Mouse (Mus musculus): Measurements from ENCODE around the gene Cox17. TPM values are rescaled to one million over a fixed set of nuclear protein-coding genes. Genes with fewer than 3 reads are reported as not detected.

Gene Cox17
- total RNA-seq, 2 experiments from 2014 or later: 116 to 123 TPM

DNA sequence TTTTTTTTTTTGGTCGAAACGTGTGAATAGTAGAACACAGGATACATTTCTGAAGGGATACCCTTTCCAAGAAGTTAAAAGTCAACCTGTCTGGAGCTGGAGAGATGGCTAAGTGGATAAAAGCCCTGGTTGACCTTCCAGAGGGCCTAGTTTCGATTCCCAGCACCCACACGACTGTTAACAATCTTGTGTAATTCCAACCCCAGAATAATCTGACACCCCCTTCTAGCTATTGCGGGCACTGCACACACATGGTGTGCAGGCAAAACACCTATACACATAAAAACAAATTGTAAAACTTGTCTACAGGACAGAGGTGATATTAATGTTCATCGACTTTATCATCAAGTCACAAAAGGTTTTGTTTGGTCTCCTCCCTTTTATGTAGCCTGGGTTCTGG, 797 bp downstream of the Cox17 start:
- intact Hi-C loops (cut with DNase I): loop anchor here (2.0 to 5.0 kb wide), 3 partner anchors 105 to 160 kb away; partner anchors contain the start of gene Adprh

DNA sequence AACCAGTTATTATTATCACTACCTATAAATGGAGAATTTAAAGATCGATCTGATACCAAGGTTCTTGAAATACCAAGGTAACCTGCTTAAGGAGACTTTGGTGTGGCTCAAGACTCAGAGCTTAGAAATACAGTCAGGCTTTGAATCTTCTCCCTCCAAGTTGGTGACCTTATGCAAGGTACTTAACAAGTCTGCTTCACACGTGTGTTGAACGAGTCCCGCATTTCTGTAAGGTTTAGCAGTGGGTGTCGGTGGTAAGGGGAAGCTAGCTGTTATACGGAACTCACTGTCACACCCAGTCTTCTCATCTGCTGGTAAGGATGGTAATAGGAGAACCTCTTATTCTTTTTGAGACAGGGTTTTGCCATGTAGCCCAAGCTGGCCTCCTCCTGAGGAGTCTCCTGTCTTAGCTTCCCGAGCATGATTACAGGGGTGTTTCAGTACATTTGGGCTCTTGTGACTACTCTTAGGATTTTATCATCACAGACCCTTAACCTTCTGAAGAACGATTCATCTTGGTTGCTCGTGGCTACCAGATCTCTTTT, 1.5 kb downstream of the Cox17 start:
- intact Hi-C loops (cut with DNase I): loop anchor here (5.0 kb wide), 2 partner anchors 134 to 159 kb away; no protein-coding TSS in a partner anchor

More for the DNA sequence above, 797 bp downstream of the Cox17 start:
- no peak for DNase-seq (ENCODE audit: low spot score in 2 of 2)

DNA sequence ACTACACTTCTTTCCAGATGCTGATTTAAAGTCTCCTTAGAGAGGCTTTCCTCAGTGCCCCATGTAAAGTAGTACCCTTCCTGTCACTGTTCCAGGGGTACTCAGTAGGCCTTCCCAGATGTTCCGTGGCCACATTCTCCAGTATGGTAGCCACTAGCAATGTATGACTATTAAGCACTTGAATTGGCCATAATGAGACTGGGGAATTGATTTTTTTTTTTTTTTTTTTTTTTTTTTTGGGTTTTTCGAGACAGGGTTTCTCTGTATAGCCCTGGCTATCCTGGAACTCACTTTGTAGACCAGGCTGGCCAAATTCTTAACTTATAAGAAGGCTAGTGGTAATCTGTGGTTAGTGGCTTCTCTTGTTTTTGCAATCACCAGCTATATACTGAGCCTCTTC, 3.1 kb downstream of the Cox17 start:
- intact Hi-C loops (cut with DNase I): loop anchor here (5.0 kb wide), 2 partner anchors 132 to 157 kb away; no protein-coding TSS in a partner anchor
- no peak for DNase-seq (ENCODE audit: low spot score in 2 of 2)

More for the DNA sequence above, 1.5 kb downstream of the Cox17 start:
- DNase-seq (ENCODE audit: low spot score in 2 of 2): no peak

DNA sequence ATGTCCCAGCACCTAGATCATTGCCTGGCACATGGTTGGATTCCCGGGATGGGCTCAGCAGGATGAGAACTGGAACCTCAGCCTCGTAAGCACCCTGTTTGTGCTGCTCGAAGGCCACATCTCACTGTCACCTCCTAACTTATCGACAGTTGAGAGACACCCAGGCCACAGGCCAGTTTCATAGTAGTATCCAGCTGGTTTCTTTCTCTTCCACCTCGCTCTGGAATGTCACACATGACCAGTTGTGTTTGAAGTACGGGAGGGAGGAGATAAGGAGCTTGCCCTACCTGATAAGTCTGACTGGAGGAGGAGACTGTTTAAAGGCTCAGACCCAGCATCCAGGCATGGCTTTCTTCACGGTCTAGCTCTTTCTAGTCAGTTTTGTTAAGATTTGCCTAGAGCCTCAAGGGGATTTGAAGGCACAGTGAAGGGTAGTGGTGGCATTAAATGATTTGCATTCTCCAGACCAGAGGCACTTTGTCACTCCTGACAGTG, 3.6 kb downstream of the Cox17 start:
- DNase-seq (ENCODE audit: low spot score in 2 of 2): no peak
- intact Hi-C loops (cut with DNase I): no loop called here

DNA sequence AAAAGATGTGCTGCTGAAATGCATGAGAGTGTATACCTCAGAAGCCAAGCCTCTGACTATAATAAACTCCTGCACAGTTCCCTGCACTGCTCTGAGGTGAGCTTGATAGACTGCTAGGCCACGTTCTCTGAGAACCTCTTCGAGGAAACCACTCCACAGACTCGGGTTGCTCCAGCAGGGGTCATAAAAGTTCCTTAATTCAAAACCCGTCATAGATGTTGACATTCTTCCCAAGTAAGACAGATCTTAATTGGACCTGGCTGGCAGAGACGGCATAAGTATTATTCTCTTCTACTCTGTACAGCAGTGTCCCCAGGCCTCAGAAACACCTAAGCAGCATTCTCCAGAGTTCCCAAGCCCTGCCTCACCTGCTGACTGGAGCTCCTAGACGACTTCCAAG, 4.1 kb downstream of the Cox17 start:
- intact Hi-C loops (cut with DNase I): no loop called here
- no peak for DNase-seq (ENCODE audit: low spot score in 2 of 2)

DNA sequence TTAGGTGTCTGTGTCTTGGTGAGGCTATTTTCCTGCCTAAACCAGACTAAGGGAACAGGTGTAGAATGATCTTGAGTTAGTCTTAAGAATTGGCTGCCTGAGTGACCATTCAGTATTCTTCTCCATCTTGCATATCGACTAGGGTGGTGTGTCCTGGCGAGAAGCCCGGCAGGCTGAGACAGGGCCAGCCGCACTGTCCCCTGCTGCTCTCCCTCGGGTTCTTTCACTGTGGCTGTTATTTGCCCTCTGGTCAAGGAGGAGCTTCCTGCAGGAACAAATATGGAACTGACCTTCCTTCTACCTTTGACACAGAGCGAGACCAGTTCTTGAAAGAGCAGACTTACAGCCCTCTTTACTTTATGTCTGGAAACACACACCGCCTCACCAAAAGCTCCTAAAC, 5.2 kb downstream of the Cox17 start:
- DNase-seq (ENCODE audit: low spot score in 2 of 2): no peak
- intact Hi-C loops (cut with DNase I): no loop called here

DNA sequence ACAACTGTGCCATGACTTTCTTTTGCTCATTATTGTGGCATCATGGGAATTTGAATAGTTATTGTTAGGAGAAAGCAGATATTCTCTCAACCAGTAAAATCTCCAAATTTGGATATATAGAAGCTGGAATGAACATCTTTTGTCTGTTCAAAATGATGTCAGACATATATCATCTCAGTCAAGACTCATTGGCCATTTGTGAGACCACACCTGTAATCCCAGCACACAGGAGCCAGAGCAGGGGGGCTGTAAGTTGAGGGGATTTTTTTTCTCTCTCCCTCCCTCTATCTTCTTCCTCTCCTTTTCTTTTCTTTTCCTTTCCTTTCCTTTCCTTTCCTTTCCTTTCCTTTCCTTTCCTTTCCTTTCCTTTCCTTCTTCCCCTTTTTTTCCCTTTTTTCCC, 6.1 kb downstream of the Cox17 start:
- DNase-seq (ENCODE audit: low spot score in 2 of 2): no peak
- intact Hi-C loops (cut with DNase I): no loop called here

DNA sequence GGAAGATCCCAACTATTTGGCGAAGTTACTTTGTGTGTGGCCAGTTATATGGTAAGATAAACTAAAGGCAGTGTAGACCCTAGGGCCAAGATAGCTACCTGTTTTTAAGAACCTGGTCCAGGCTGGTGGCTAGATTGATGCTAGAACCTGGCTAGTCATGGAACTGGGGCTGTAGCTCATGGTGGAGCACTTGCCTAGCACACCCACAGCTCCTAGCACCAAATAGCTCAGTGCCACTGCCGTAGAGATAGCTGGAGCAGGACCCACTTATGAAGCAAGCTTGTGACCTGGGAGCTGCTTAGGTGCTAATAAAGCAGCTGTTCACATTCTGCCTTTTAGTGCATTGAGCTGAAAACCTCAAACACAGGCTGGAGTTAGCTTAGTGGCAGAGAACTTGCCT, 6.9 kb downstream of the Cox17 start:
- no peak for DNase-seq (ENCODE audit: low spot score in 2 of 2)
- intact Hi-C loops (cut with DNase I): no loop called here

DNA sequence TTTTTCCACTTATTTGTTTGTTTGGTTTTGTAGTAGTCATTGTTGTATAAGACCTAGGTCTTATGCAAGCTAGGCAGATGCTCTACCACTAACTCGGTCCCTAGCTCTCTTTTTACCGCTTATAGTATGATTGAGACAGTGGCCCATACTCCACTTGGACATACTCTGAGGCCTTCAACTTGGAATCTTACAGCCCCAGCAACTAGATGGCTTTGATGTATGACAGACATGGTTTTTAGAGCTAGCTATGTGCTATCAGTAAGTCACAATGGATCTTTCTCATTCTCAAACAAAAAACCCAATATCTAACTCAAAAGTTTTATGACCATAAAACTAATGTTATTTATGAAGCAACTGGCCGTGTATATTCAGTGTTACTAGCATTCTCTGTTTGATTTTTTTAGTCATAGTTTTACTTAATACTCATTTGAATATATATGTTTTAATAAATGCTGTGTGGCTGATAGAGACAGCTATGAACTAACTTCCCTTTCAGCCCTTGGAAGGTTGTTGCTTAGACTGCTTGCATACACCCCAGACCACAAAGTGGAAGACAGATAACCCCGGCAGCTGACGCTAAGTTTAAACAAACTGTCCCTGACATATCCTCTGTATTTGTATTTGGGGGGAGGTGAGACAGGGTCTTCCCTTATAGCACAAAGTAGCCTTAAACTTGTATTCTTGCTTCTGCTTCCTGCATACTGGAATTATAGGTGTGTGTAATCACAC, 7.6 kb downstream of the Cox17 start:
- intact Hi-C loops (cut with DNase I): no loop called here
- DNase-seq (ENCODE audit: low spot score in 2 of 2): no peak

DNA sequence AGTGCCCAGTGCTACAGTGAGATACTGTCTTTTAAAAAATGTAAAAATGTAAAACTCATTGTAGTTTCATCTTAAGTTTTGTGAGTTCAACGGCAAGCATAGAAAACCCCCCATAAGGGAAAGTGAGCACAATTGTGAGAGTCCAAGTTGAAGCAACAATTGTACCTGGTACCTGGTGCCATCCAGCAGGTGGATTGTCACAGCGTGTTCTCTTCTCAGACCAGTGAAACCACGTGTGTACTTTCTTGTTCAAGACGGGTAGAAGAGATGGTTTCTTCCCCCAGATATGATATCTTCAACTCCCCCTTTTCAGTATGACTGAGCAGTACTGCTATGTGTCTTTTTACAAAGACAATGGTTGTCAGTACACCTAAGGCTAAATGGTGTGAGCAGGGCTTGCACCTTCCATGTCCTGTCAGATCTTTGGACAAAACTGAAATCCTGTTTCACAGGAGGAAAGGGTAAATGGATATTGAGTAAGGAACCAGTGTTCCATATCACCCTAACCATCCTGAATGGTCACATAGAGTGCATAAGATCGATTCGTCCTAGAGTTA, 11.5 kb downstream of the Cox17 start:
- intact Hi-C loops (cut with DNase I): no loop called here
- DNase-seq (ENCODE audit: low spot score in 2 of 2): no peak

DNA sequence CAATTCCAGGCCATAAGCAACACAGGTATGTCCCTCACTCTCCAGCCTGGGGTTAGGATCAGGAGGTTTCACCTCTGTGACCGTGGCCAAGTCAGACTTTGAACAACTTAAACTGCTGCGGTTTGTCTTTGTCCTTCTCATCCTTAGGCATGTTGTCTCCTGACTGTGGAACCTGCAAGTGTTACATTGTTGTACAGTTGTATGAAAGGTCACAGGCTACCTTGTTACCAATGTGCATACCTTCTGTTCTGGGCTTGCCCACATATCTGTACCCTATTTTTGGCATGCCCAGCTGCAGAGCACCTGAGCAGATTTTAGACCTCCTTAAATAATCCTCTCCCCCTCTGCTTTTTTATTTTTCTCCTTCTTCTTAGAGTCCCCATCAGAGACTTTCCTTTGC, 12.4 kb downstream of the Cox17 start:
- intact Hi-C loops (cut with DNase I): no loop called here
- no peak for DNase-seq (ENCODE audit: low spot score in 2 of 2)

DNA sequence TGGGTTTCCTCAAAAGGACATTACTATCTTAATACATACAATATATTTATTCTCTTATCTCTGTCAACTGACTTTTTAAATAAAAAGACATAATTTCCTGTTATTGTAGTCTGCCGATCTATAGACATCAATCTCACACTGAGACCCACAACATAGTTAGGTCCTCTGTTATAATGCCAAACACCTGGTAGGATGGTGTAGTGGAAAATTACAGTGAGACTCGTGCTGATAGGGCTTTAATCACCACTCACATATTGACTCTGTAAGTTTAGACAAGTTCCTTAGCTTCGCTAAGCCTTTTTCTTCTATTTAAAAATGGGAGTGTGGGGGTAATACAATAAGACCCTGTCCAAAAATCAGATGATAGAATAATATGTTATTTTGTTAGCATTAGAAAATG, 13.1 kb downstream of the Cox17 start:
- intact Hi-C loops (cut with DNase I): no loop called here
- no peak for DNase-seq (ENCODE audit: low spot score in 2 of 2)

DNA sequence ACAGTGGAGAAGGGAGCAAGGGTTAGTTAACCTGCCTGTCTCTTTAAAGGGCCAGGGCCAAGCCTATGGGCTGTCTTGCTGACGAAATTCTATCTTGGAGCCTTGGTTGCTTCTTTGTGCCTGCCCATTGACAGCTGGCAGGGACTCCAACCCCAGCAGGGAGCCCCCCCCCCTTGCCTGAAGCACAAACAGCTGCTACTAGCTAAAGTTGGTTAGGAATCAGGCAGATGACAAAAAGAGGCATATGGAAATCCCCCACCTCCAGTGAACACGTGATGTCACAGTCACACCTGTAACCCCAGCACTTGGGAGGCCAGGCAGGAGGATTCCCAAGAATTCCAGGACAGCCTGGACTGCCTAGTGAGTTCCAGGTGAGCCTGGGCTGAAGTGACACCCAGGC, 13.5 kb downstream of the Cox17 start:
- intact Hi-C loops (cut with DNase I): no loop called here
- no peak for DNase-seq (ENCODE audit: low spot score in 2 of 2)

DNA sequence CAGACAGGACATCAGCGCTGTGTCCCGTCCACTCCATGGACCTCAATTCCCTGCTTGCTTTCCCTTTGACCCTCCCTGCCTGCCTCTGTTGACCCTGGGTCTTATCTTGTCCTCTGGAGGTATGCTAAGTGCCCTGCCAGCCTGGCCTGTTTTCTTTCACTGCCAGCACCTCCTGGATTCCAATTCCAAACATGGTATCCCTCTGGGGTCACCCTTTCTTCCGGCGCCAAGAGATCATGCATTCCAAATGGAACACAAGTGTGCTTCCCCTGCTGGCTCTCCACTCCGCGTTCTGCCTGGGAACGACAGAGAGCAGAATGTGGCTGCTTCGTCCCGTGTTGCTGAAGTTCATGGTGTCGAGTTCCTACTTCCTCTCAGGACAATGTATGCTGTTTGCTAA, 15.1 kb downstream of the Cox17 start, which contains the start of gene Popdc2:
Popdc2 (plus strand) TSS at position 277 of the 400 bp plus-strand sequence.
- no peak for DNase-seq (ENCODE audit: low spot score in 2 of 2)
- intact Hi-C loops (cut with DNase I): no loop called here

DNA sequence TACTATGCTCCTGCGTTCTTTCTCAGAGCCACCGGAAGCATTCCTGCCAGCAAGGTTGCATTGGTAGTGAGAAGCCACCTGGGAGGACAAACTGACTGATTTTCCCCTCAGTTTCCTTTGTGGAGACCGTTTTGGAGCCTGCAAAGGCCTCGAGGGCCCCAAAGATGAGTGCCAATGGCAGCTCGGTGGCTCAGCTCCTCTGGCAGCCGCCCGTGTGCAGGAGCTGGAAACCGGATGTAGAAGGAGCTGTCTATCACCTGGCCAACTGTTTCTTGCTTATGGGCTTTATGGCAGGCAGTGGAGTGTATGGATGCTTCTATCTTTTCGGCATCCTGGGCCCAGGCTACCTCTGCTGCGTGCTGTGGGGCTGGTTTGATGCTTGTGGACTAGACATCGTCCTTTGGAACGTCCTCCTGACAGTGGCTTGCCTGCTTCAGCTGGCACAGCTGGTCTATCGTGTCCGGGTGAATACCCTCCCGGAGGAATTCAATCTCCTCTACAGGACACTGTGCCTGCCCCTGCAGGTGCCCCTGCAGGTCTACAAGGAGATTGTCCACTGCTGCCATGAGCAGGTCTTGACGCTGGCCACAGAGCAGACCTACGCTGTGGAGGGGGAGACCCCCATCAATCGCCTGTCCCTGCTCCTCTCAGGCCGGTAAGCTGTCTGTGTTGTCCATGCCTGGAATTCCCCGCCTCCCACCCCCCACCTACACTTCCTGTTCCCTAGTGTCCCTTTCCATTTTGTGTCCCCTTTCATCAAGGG, 15.9 kb downstream of the Cox17 start:
- intact Hi-C loops (cut with DNase I): no loop called here
- DNase-seq (ENCODE audit: low spot score in 2 of 2): no peak

DNA sequence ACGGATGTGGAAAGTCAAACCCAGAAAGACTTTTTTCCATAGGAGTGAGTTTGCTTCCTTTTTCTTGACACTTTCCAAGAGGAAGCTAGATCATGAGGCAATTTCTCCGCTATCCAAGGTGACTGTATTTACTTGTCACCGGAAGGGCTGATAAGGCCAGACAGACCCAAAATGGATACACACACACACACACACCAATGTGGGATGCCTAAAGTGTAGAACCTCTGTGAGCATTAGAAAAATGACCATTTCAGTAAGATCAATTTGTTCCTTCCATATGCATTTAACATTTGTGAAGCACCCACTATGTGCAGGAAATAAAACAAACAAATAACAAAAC, 16.4 kb downstream of the Cox17 start:
- intact Hi-C loops (cut with DNase I): no loop called here
- no peak for DNase-seq (ENCODE audit: low spot score in 2 of 2)

DNA sequence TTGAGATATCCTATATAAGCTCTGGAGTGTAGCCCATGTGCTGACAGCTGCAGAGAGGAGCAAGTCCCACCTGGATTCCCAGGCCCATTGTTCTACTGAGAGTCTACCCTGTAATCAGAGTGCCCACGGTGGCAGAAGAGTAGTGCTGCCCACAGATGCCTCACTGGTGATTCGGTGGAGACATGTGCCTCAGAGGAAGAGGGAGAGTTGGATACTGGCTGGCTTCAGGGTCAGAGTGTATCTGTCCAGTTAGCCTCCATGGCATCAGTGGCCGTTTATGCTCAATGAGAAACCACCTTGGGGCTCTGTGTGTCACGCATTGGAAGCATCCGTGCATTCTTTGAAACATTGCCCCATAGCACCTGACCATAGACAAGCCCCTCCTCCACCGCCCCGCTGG, 16.9 kb downstream of the Cox17 start:
- intact Hi-C loops (cut with DNase I): no loop called here
- no peak for DNase-seq (ENCODE audit: low spot score in 2 of 2)

DNA sequence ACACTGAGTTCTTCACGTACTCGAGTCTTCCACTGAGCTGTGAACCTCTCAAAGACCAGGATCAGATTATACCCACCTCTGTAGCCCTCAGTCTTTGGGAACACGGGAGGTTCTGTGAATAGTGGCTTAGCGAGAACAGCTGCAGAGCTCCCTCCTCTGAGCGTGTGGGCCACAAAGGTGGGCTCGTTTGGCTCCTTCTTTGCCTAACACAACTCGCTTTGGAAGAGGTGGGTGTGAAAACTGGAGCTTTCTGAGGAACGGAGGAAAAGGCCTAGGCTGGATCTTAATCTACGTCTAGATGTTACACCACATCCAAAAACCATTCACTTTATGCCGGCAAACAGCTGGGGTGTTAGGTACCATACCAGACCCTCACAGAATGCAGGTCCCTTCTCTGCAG, 18.6 kb downstream of the Cox17 start:
- peak in 1 of 2 experiments; percentile 66 for DNase-seq (ENCODE audit: low spot score in 2 of 2)
- intact Hi-C loops (cut with DNase I): no loop called here

DNA sequence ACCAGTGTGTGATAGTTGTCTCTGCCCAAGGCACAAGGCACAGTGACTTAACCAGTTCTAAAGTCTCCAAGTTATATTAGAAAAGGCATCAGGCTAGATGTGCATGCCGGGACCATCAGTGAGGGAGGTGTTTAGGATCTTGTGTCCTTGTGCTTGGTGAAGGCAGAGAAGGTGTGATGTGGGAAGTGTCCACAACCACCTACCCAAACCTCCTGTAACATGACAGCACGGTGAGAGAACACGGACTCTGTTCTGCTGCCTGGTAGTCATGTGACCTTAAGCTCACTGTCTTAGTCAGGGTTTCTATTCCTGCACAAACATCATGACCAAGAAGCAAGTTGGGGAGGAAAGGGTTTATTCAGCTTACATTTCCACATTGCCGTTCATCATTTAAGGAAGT, 19.4 kb downstream of the Cox17 start:
- intact Hi-C loops (cut with DNase I): loop anchor here (2.0 kb wide), 1 partner anchor 87 kb away; the partner anchor contains the start of gene Adprh
- DNase-seq (ENCODE audit: low spot score in 2 of 2): peak in 1 of 2 experiments; percentile 61

DNA sequence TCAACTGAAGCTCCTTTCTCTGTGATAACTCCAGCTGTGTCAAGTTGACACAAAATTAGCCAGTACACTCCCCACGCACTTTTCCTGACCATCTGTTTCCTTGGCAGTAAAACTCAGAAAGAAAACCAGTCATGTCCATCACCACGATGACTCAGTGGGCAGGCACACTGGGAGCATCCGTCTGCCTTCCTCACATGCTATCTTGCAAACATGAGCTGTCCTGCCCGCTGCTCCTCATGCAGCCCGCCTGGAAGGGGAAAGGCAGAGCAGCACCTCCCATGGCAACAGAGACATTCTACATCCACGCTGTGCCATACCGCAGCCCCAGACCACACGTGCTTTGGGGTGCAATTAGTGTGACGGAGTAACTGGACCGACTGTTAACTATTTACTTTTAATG, 21.5 kb downstream of the Cox17 start:
- intact Hi-C loops (cut with DNase I): loop anchor here (2.0 kb wide), 1 partner anchor 70 kb away; no protein-coding TSS in a partner anchor

More for the DNA sequence above, 21.5 kb downstream of the Cox17 start:
- DNase-seq (ENCODE audit: low spot score in 2 of 2): peak; percentile 83 to 97

Measured in left cerebral cortex, postnatal 25 days (tissue).